Mouse (Mus musculus) heart, adult 2 months (tissue): ENCODE measurements around the gene Fads6. TPM values are rescaled to one million over a fixed set of nuclear protein-coding genes. Genes with fewer than 3 reads are reported as not detected.

Source experiments
- DNase-seq, 2 experiments: peaks; one replicate each; pipeline ENCODE4 v3.0.0; 2021
- H3K27ac ChIP-seq: fragments of 200-600 bp; 2 replicates; pipeline ENCODE4 v1.8.1; 2022
- H3K27me3 ChIP-seq: fragments of 200-500 bp; 2 replicates; pipeline ENCODE4 v1.6.1; 2012; ENCODE audit warnings: mild to moderate bottlenecking, low read length, inconsistent platforms, mixed read lengths; ENCODE audit not compliant: control insufficient read depth, insufficient read depth
- H3K36me3 ChIP-seq: fragments of 200-500 bp; 2 replicates; pipeline ENCODE4 v1.6.1; 2012; ENCODE audit warnings: low read length, inconsistent platforms; ENCODE audit not compliant: control insufficient read depth, insufficient read depth
- H3K4me1 ChIP-seq: fragments of 200-500 bp; 2 replicates; pipeline ENCODE4 v1.6.1; 2011; ENCODE audit warnings: low read length; ENCODE audit not compliant: control insufficient read depth, insufficient read depth
- H3K4me3 ChIP-seq: fragments of 200-600 bp; 2 replicates; pipeline ENCODE4 v1.8.1; 2022
- H3K79me2 ChIP-seq: fragments of 200-500 bp; replicated peaks from 2 replicates; pipeline ENCODE4 v1.6.1; 2012; ENCODE audit warnings: mild to moderate bottlenecking, inconsistent platforms, low read length, moderate library complexity, mixed read lengths; ENCODE audit not compliant: control insufficient read depth, insufficient read depth
- H3K9ac ChIP-seq: fragments of 200-500 bp; 2 replicates; pipeline ENCODE4 v1.6.1; 2012; ENCODE audit warnings: low read depth, mild to moderate bottlenecking, control low read depth, inconsistent platforms, low read length, mixed read lengths
- CTCF ChIP-seq: fragments of 200-600 bp; IDR thresholded peaks from 2 replicates; pipeline ENCODE4 v1.8.1; 2022; ENCODE audit warnings: antibody characterized with exemption, mild to moderate bottlenecking, moderate library complexity
- EP300 ChIP-seq: fragments of 200-500 bp; IDR thresholded peaks from 2 replicates; pipeline ENCODE4 v1.6.1; 2011; ENCODE audit warnings: low read depth, low read length, control low read depth; ENCODE audit not compliant: insufficient read depth
- POLR2A ChIP-seq: fragments of 200-500 bp; IDR thresholded peaks from 2 replicates; pipeline ENCODE4 v1.6.1; 2011; ENCODE audit warnings: mild to moderate bottlenecking, low read depth, low read length, control low read depth; ENCODE audit not compliant: insufficient read depth
- WGBS: fragments of 180-500 bp; shearing (Covaris S2); methylation state at CpG from one replicate; pipeline ENCODE4 v1.1.7; 2018; 5-methylcytosine and 5-hydroxymethylcytosine counted together
- intact Hi-C: fragments of 180-260 bp; cut with DNase I; formaldehyde crosslinking; loops from one replicate; pipeline ENCODE4 v1.15.1; 2025
- polyA plus RNA-seq: library from polyadenylated mRNA; depleted of rRNA; stranded (reverse); fragments of >200 nt; gene quantifications from 2 replicates; pipeline ENCODE4 v1.2.3, GENCODE M21; 2012
- total RNA-seq, 2 experiments: library from RNA; stranded (reverse); gene quantifications; 2 replicates each; pipeline ENCODE4 v1.2.3; 2021

The Fads6 gene
- total and polyA plus RNA-seq, 3 experiments, result 1.6 to 1.9 (median 1.8) TPM

- H3K79me2 ChIP-seq, result no peaks in the 10 kb centered on the region
- no peak overlapping the region for H3K9ac ChIP-seq
- no peak for TF ChIP-seq CTCF
- TF ChIP-seq POLR2A, result no peak
- no peak for TF ChIP-seq EP300
- no peaks in the 10 kb centered on the region for H3K36me3 ChIP-seq
- H3K27ac ChIP-seq, result no peak overlapping the region
- 6% methylated on average over 35 of the region's 36 CpGs for WGBS
- no peaks in the 10 kb centered on the region for H3K4me1 ChIP-seq
- H3K27me3 ChIP-seq, result peaks cover 15% of the 10 kb centered on the region
- intact Hi-C loops, result no loop called here
- H3K4me3 ChIP-seq, result no peak overlapping the region
- no peak for DNase-seq
These were observed 46.9 kb downstream of the Fads6 start for GRCm38 (mm10) chr11:115250405-115251090.

- Histone ChIP-seq H3K4me3 (no peak overlapping the region), H3K36me3 (no peaks in the 10 kb centered on the region), H3K4me1 (no peaks in the 10 kb centered on the region), H3K27me3 (peaks cover 15% of the 10 kb centered on the region), H3K9ac (no peak overlapping the region), H3K79me2 (no peaks in the 10 kb centered on the region), H3K27ac (no peak overlapping the region)
- 4% methylated on average over 59 of the region's 63 CpGs for WGBS
- DNase-seq, result peak in 1 of 2 experiments; percentile 19
- TF ChIP-seq EP300 (no peak), CTCF (peak; percentile 39), POLR2A (no peak)
- intact Hi-C loops, result no loop called here
These were observed 47.6 kb downstream of the Fads6 start for GRCm38 (mm10) chr11:115249721-115250404.

DNA sequence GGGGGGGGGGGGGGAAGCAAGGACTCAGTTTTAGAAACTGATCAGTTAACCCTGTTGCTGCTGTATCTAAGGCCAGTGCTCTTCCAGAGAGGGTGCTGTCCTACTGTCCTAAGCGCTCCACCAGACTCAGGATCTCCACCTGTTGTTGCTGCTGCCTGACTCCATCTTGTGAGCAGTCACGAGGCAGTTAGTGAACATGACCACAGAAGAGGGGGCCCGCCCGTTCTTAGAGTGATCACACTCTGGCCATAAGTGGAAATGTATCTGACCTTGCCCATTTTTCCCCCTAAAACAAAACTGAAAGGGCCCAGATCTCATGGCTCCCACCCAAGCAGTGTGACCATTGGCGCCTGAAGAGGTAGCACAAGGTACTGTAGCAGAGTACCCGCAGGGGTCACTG, 49.5 kb downstream of the Fads6 start:
- peaks cover 15% of the 10 kb centered on the region for H3K27me3 ChIP-seq
- intact Hi-C loops, result no loop called here
- no peak overlapping the region for H3K9ac ChIP-seq
- no peaks in the 10 kb centered on the region for H3K79me2 ChIP-seq
- no peak overlapping the region for H3K27ac ChIP-seq
- no peaks in the 10 kb centered on the region for H3K4me1 ChIP-seq
- TF ChIP-seq EP300 (no peak), POLR2A (no peak), CTCF (no peak)
- no peak for DNase-seq
- no peaks in the 10 kb centered on the region for H3K36me3 ChIP-seq
- WGBS, result 74% methylated on average over 6 of the region's 6 CpGs
- no peak overlapping the region for H3K4me3 ChIP-seq

DNA sequence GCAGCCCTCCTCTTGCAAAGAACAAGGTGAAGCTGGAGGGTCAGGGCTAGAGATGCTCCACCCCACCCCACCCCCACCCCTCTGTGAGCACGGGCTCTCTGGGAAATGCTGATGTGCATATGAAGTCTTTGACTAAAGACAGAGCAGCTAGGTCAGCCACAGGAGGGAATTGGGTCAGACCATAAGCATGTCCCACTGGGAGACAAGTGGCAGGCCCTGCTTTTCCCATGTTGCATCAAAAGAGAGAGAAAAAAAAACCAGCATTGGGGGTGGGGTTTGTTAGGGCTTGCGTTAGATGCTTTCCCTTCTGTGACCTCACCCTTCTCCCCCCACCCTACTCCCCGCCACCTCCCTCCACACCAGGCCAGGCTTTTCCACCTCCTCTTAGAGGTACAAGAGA, 50.2 kb downstream of the Fads6 start:
- intact Hi-C loops, result no loop called here
- Histone ChIP-seq H3K27me3 (peaks cover 15% of the 10 kb centered on the region), H3K9ac (no peak overlapping the region), H3K79me2 (no peaks in the 10 kb centered on the region), H3K4me1 (no peaks in the 10 kb centered on the region), H3K36me3 (no peaks in the 10 kb centered on the region), H3K4me3 (no peak overlapping the region), H3K27ac (no peak overlapping the region)
- TF ChIP-seq EP300 (no peak), POLR2A (no peak), CTCF (no peak)
- 33% methylated on average over 3 of the region's 3 CpGs for WGBS
- DNase-seq, result no peak

DNA sequence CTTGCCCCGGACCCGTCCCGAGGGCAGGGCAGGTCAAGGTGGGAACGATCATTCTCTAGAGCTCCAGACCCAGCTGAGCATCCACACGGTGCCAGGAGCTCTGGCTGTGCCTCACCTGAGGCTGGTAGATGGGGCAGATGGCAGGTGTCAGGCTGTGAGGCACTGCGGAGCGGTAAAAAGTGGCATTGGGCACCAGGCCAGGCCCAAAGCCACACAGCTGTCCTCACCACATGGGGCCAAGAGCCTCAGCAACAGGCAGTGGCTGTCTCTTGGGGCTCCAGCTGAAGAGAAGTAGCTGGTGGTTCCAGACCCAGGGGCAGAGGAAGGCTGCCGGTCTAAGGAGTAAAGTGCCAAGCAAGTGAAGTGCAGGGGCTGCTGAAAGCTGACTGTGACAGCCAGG, 51.1 kb downstream of the Fads6 start:
- 76% methylated on average over 8 of the region's 8 CpGs for WGBS
- H3K27ac ChIP-seq, result no peak overlapping the region
- no peaks in the 10 kb centered on the region for H3K79me2 ChIP-seq
- intact Hi-C loops, result no loop called here
- peaks cover 15% of the 10 kb centered on the region for H3K27me3 ChIP-seq
- DNase-seq, result peak in 1 of 2 experiments; percentile 14
- H3K4me3 ChIP-seq, result no peak overlapping the region
- TF ChIP-seq CTCF (no peak), EP300 (no peak), POLR2A (no peak)
- no peaks in the 10 kb centered on the region for H3K4me1 ChIP-seq
- no peaks in the 10 kb centered on the region for H3K36me3 ChIP-seq
- no peak overlapping the region for H3K9ac ChIP-seq

DNA sequence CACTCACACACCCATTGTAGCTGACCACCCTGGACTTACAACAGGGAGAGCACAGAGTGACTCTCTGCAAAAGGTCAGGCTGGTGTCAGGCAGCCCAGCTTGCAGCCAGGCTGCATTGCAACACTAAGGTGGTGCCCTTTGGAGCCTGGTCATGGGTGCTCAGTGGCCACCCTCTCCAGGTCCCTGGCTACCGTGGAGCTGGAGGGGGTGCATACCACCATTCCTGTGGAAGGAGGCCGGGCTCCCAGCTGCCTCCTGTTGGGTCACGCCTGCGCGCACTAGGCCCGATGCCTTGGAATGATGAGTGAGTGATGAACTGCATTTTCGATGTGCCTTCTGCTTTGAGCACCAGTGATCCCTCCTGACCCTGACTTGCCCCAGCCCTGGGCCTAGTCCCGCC, 52.6 kb downstream of the Fads6 start:
- no peaks in the 10 kb centered on the region for H3K36me3 ChIP-seq
- H3K4me3 ChIP-seq, result no peak overlapping the region
- H3K27me3 ChIP-seq, result peaks cover 3% of the 10 kb centered on the region
- no peaks in the 10 kb centered on the region for H3K4me1 ChIP-seq
- 93% methylated on average over 8 of the region's 8 CpGs for WGBS
- no peak overlapping the region for H3K9ac ChIP-seq
- no peak for DNase-seq
- no peak overlapping the region for H3K27ac ChIP-seq
- intact Hi-C loops, result no loop called here
- no peaks in the 10 kb centered on the region for H3K79me2 ChIP-seq
- TF ChIP-seq CTCF (no peak), EP300 (no peak), POLR2A (no peak)
